Mouse (Mus musculus) neural tube, embryonic 14.5 days (tissue): ENCODE results near the gene Adamts3. TPM values are rescaled to one million over a fixed set of nuclear protein-coding genes. Genes with fewer than 3 reads are reported as not detected.

Source experiments
- ATAC-seq: fragments of 200-750 bp; cut with Nextera tagmentation; 2 replicates; pipeline ENCODE4 v1.8.0; 2017; ENCODE audit warnings: low read depth, mild to moderate bottlenecking, moderate TSS enrichment, moderate library complexity
- H3K27ac ChIP-seq: fragments of 300-500 bp; sonication (generic); 2 replicates; pipeline ENCODE4 v1.5.1; 2014; ENCODE audit warnings: low read depth, mild to moderate bottlenecking, control low read depth, low read length, moderate library complexity, mixed read lengths
- H3K27me3 ChIP-seq: fragments of 300-500 bp; sonication (generic); 2 replicates; pipeline ENCODE4 v1.6.1; 2014; ENCODE audit warnings: low read length; ENCODE audit not compliant: control insufficient read depth, insufficient read depth
- H3K36me3 ChIP-seq: fragments of 300-500 bp; sonication (generic); 2 replicates; pipeline ENCODE4 v1.6.1; 2014; ENCODE audit warnings: low read length, mixed read lengths; ENCODE audit not compliant: control insufficient read depth, insufficient read depth
- H3K4me1 ChIP-seq: fragments of 300-500 bp; sonication (generic); 2 replicates; pipeline ENCODE4 v1.6.1; 2014; ENCODE audit warnings: low read length; ENCODE audit not compliant: control insufficient read depth, insufficient read depth
- H3K4me2 ChIP-seq: fragments of 300-500 bp; sonication (generic); 2 replicates; pipeline ENCODE4 v1.6.1; 2014; ENCODE audit warnings: mild to moderate bottlenecking, low read depth, low read length, control low read depth
- H3K4me3 ChIP-seq: fragments of 300-500 bp; sonication (generic); 2 replicates; pipeline ENCODE4 v1.5.1; 2014; ENCODE audit warnings: low read depth, low read length, control low read depth, mixed read lengths
- H3K9ac ChIP-seq: fragments of 300-500 bp; sonication (generic); replicated peaks from 2 replicates; pipeline ENCODE4 v1.6.1; 2014; ENCODE audit warnings: low read depth, mild to moderate bottlenecking, control low read depth, low read length, mixed read lengths
- H3K9me3 ChIP-seq: fragments of 300-500 bp; sonication (generic); 2 replicates; pipeline ENCODE4 v1.6.1; 2016; ENCODE audit warnings: low read length; ENCODE audit not compliant: control insufficient read depth
- WGBS: fragments of 180-500 bp; shearing (Covaris S2); extraction: QIAGEN DNeasy Blood & Tissue Kit; methylation state at CpG from one replicate; pipeline ENCODE4 v1.1.7; 2014; 5-methylcytosine and 5-hydroxymethylcytosine counted together
- polyA plus RNA-seq: library from polyadenylated mRNA; unstranded; fragments of >200 nt; fragmentation: Nextera tagmentation; extraction: Ambion mirVana; gene quantifications from 2 replicates; pipeline ENCODE4 v1.2.1, GENCODE M21; 2014

Gene Adamts3
- 10.9 and 12.8 TPM in 2 replicates for polyA plus RNA-seq

DNA sequence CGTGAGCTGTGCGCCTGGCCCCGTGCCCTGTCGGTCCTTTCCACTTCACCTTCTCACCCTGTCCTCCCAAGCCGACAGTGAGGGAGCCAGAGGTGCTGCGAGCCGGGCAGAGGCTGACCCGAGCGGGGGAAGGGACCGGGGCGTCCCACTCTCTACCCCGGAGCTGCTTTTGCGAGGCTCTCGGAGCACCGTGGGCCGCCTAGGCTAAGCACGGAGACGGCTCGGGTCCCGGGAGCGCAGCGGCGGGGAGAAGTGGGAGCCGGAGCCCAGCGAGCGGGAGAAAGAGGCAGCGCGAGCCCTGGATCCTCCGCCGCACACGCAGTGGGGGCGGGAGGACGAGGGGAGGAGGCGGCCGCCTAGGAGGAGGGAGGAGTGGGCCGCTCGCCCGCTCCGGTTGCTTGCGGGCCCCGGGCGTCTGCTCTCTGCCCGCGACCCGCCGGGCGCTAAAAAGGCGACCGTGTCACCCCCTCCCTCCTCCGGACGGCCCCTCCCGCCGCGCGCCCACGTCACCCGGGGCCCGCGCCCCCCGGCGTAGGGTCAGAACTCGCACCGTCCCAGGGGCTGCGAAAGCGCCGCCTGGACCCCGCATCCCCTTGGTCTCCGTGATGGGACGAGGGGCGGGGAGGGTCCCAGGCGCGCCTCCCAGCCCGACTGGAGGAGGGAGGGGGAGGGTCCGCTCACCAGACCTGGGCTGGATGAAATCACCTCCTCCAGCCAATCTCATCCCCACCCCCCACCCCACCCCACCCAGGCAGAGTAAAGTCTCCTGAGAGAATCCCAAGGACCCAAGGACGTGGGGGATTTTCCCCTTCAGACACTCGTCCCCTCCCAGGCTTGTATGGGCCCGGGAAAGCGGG is at the start of gene Adamts3:
Gene Adamts3, minus strand, starts transcription at position 284 of the 857 bp plus-strand sequence.
- H3K27me3 ChIP-seq: no peaks in the 10 kb centered on the region
- under 1% methylated on average over 47 of the region's 78 CpGs for WGBS
- H3K4me3 ChIP-seq: peak within 1 kb of the TSS; percentile 82
- no peaks in the 10 kb centered on the region for H3K36me3 ChIP-seq
- peak within 1 kb of the TSS; percentile 83 for H3K9ac ChIP-seq
- peak within 1 kb of the TSS; percentile 100 for H3K4me2 ChIP-seq
- ATAC-seq: peak; percentile 91
- 0 out of 2 replicates have a peak within 1 kb of the TSS, but pooled peaks have one; percentile 16 for H3K27ac ChIP-seq
- H3K9me3 ChIP-seq: no peaks in the 10 kb centered on the region
- 0 out of 2 replicates have a peak, but pooled peaks cover 8% of the 10 kb centered on the region for H3K4me1 ChIP-seq

DNA sequence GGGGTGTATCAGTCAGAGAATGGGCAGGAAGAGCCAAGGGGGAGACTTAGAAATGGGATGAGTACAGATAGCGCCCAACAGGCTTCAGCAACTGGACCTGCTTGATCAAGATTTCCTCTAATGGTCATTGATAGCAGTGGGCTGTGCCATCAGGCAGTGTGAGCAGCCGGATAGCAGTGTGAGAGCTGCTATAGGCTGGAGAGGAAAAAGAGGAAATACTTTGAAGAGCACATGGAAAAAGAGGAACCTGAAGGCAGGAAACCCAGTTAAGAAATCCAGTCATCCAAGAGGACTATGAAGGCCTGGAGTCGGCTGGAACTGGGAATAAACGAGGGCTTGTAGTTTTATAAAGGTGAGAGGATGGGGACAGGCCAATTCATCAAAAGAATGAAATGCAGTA is 48.4 kb upstream of the Adamts3 start:
- WGBS: 82% methylated on average over 4 of the region's 4 CpGs
- no peak overlapping the region for H3K27ac ChIP-seq

DNA sequence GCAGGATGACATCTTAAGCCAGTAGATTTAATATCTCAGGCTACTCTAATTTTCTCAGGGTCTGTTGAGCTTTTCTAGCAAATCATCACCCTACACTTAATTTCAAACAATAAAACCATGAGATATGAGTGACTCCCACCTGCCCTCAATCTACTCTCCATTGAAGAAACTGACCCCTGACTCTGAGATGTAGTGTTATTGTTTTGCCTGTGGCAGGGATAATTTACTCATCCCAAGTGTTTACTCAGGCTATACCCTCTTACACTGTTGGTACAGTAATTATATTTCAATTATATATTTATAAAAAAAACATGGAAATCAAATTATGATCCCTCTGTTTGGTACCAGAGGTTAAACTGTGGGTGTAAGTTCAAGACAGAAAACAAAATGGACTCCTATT is 29.2 kb upstream of the Adamts3 start:
- Histone ChIP-seq H3K4me1 (no peaks in the 10 kb centered on the region), H3K9ac (no peak overlapping the region), H3K27me3 (no peaks in the 10 kb centered on the region), H3K27ac (no peak overlapping the region), H3K36me3 (no peaks in the 10 kb centered on the region), H3K9me3 (no peaks in the 10 kb centered on the region), H3K4me2 (peak overlapping the region; percentile 29; the same call in 1 of the 2 replicates), H3K4me3 (no peak overlapping the region)
- peak; percentile 52 for ATAC-seq

More for the DNA sequence above, 48.4 kb upstream of the Adamts3 start:
- no peak overlapping the region for H3K4me2 ChIP-seq
- H3K27me3 ChIP-seq: no peaks in the 10 kb centered on the region
- no peak overlapping the region for H3K9ac ChIP-seq
- H3K36me3 ChIP-seq: no peaks in the 10 kb centered on the region
- ATAC-seq: no peak
- H3K4me1 ChIP-seq: no peaks in the 10 kb centered on the region
- H3K9me3 ChIP-seq: no peaks in the 10 kb centered on the region
- no peak overlapping the region for H3K4me3 ChIP-seq

DNA sequence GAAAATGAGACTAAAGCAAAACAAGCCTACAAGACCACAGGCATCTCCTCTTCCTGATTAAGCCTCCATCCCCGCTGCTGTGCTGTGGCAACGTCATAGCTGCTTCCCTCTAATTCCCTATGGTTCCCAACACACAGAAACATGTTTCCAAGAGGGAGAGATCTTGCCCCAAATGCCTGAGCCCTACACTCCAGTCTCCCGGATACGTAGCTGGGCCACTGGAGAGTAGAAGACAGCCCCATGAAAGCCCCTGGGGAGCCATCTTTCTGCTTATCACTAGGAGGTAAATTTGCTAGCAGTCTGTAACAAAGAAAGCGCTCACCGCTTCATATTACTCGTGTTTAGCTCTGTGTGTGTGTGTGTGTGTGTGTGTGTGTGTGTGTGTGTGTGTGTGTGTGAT is 28.8 kb upstream of the Adamts3 start:
- Histone ChIP-seq H3K9ac (0 out of 2 replicates have a peak overlapping the region, but pooled peaks have one; percentile 25), H3K4me2 (peak overlapping the region; percentile 29; the same call in 1 of the 2 replicates), H3K27ac (peak overlapping the region; percentile 58; the same call in 1 of the 2 replicates), H3K9me3 (no peaks in the 10 kb centered on the region), H3K4me1 (no peaks in the 10 kb centered on the region), H3K4me3 (no peak overlapping the region), H3K27me3 (no peaks in the 10 kb centered on the region), H3K36me3 (no peaks in the 10 kb centered on the region)
- peak; percentile 89 for ATAC-seq
- WGBS: 20% methylated on average over 7 of the region's 7 CpGs

DNA sequence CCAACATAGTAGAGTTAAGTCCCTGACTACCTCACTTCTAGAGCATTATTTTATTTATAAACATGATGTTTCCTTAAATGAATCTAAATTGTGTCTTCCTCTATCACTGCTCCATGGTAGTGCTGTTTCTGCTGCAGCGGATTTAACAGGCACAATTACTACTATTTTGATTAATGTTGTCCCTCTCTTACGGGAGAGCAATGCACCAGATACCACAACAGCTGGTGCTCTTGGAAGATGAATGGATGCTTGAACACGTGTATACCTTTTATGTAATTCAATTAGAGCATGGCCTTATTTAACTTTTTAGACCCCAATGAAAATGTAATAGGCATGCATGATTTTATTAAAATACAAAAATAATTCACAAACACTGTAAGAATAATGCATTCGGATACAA is 28.4 kb upstream of the Adamts3 start:
- Histone ChIP-seq H3K4me3 (no peak overlapping the region), H3K9ac (no peak overlapping the region), H3K27me3 (no peaks in the 10 kb centered on the region), H3K4me2 (no peak overlapping the region), H3K36me3 (no peaks in the 10 kb centered on the region), H3K4me1 (no peaks in the 10 kb centered on the region), H3K27ac (no peak overlapping the region; the same call in 1 of the 2 replicates), H3K9me3 (no peaks in the 10 kb centered on the region)
- WGBS: 41% methylated on average over 4 of the region's 4 CpGs
- peak; percentile 56; the same call in 1 of the 2 replicates for ATAC-seq

DNA sequence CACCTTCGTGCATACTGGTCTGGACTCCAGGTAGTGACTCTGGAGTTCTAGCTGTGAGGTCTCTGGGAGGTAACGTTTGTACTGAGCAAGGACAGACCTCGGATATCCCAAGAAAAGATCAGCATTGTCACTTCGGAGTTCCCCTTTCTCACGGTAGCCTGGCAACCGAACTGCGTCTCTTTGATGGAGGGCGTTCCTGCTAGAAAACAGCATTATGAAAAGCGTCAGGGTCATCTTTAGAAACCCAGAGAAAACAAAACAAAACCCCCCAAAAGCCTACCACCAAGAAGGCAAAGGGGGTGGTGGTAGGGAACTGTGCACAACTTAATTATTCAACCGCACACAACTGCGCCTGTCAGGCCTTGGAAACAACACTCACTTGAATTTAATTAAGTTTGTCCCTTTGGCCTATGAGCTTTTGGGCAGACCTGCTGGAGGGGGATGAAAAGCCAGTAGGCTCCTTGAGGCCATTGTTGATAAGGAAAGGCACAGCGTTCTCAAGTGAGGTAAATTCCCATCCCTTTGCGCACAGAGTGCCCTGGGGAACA is 23.8 kb upstream of the Adamts3 start:
- no peak for ATAC-seq
- WGBS: 24% methylated on average over 13 of the region's 13 CpGs
- Histone ChIP-seq H3K9ac (no peak overlapping the region), H3K4me3 (no peak overlapping the region), H3K36me3 (no peaks in the 10 kb centered on the region), H3K4me2 (no peak overlapping the region), H3K4me1 (no peaks in the 10 kb centered on the region), H3K27me3 (no peaks in the 10 kb centered on the region), H3K27ac (no peak overlapping the region), H3K9me3 (no peaks in the 10 kb centered on the region)

DNA sequence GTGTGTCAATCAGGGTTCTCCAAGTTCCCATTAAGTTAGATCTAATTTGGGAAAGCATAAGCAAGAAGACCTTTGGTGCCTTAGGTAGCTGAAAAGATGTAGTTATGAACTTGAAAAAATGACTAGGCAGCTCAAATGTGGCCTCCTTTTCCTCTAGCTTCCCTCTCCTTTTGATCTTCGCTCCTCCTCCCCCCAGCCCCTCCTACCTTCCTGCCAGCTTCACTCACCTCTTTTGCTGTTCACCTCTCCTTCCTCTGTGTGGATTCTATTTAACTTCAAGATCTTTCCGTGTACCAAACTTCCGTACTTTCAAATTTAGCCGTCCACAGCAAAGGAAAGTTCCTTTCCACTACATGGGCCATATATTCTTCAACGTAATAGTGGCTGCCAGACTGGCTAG is 17.9 kb upstream of the Adamts3 start:
- no peaks in the 10 kb centered on the region for H3K9me3 ChIP-seq
- no peak overlapping the region for H3K9ac ChIP-seq
- 84% methylated on average over 5 of the region's 5 CpGs for WGBS
- H3K4me2 ChIP-seq: no peak overlapping the region
- no peaks in the 10 kb centered on the region for H3K36me3 ChIP-seq
- no peak overlapping the region for H3K27ac ChIP-seq
- H3K4me3 ChIP-seq: no peak overlapping the region
- no peaks in the 10 kb centered on the region for H3K27me3 ChIP-seq
- no peak for ATAC-seq
- H3K4me1 ChIP-seq: no peaks in the 10 kb centered on the region

DNA sequence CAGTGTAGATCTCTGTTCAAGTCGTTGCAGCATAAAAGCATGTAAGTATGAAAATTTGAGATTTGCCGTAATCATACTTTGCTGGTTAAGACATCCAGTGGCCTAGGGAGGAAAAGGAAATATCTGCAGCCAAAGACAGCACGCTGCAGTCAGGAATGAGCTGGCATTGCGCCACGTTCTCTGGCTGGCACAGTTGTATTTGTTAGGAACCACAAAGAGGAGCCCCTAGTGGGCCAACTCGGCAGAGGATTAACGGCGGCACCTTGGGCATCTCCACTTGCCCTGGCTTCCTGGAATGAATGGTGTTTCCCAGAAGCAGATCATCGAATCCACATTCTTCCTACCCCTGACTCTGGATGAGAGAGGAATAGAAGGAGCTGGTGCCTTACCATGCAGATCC is 14.4 kb upstream of the Adamts3 start:
- H3K4me1 ChIP-seq: no peaks in the 10 kb centered on the region
- H3K27me3 ChIP-seq: no peaks in the 10 kb centered on the region
- no peaks in the 10 kb centered on the region for H3K36me3 ChIP-seq
- H3K4me3 ChIP-seq: no peak overlapping the region
- no peaks in the 10 kb centered on the region for H3K9me3 ChIP-seq
- WGBS: 52% methylated on average over 9 of the region's 9 CpGs
- no peak overlapping the region for H3K4me2 ChIP-seq
- H3K9ac ChIP-seq: no peak overlapping the region
- ATAC-seq: peak; percentile 71; the same call in 1 of the 2 replicates
- no peak overlapping the region for H3K27ac ChIP-seq

DNA sequence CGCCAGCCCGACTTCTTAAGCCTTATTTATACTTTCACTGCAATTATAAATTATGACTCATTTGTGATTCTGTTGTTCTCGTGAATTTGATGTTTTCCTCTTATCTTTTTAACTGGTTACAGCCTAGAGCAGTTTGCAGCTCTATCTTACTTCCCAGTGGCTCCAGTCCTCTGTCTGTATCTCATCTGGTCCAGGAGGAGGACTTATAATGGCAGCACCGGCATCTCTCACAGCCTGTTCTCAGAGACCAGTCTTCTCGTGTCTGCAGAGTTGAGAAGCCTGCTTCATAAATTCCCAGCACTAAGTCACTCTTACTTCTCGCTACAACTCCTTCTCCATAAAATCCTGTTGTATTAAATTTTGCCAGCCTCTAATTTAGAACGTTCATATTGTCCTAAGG is 12.4 kb upstream of the Adamts3 start:
- Histone ChIP-seq H3K4me1 (no peaks in the 10 kb centered on the region), H3K9ac (no peak overlapping the region), H3K27me3 (no peaks in the 10 kb centered on the region), H3K4me3 (no peak overlapping the region), H3K36me3 (no peaks in the 10 kb centered on the region), H3K9me3 (no peaks in the 10 kb centered on the region), H3K4me2 (no peak overlapping the region), H3K27ac (no peak overlapping the region)
- WGBS: 85% methylated on average over 7 of the region's 7 CpGs
- ATAC-seq: no peak
